Mouse (Mus musculus): Measurements from ENCODE around the gene Tmem222. TPM values are rescaled to one million over a fixed set of nuclear protein-coding genes. Genes with fewer than 3 reads are reported as not detected.

Tmem222 gene
- polyA plus RNA-seq, 1 experiment from 2014 or later, result 52.4 TPM

GRCm38 (mm10) chr4:133285299-133285698 lies 7.7 kb upstream of the Tmem222 start:
- Histone ChIP-seq H3K36me3 (no peaks in the 10 kb centered on the region), H3K4me1 (replicated peaks) (peaks cover 36% of the 10 kb centered on the region), H3K4me3 (no peak overlapping the region), H3K27me3 (replicated peaks) (no peaks in the 10 kb centered on the region), H3K27ac (ENCODE audit: poor library complexity, severe bottlenecking) (peak overlapping the region; percentile 58), H3K9me3 (replicated peaks) (no peaks in the 10 kb centered on the region), H3K9ac (no peak overlapping the region), H3K4me2 (no peak overlapping the region)
- 58% methylated on average over 3 of the region's 3 CpGs for WGBS
- ATAC-seq (ENCODE audit: insufficient number of reproducible peaks, low FRiP score), result peak; percentile 81

DNA sequence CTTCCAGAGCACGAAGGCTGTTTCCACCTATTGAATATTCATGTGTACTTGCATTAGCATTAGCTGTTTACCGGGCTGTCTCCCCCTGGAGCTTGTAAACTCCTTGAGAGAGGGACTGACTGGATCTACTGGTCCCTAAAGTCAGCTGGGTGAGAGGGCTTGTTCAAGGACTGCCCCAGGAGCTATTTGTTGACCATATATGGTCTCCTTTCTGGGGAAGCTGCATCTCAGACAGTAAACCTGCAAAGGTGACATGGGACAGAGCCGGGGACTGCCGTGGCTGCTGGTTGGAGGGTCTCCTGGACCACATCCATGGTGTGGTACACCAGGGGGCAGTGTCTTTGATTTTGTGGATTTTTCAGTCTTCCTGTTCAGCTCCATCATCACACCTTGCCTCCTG lies 5.1 kb upstream of the Tmem222 start:
- Histone ChIP-seq H3K4me1 (replicated peaks) (peaks cover 43% of the 10 kb centered on the region), H3K27ac (ENCODE audit: poor library complexity, severe bottlenecking) (peak overlapping the region; percentile 77), H3K9me3 (replicated peaks) (no peaks in the 10 kb centered on the region), H3K4me3 (no peak overlapping the region), H3K27me3 (replicated peaks) (no peaks in the 10 kb centered on the region), H3K36me3 (no peaks in the 10 kb centered on the region), H3K9ac (no peak overlapping the region), H3K4me2 (peak overlapping the region; percentile 32; the same call in 1 of the 2 replicates)
- 18% methylated on average over 4 of the region's 4 CpGs for WGBS
- no peak for ATAC-seq (ENCODE audit: insufficient number of reproducible peaks, low FRiP score)

- no peak for ATAC-seq (ENCODE audit: insufficient number of reproducible peaks, low FRiP score)
- H3K4me2 ChIP-seq, result peak overlapping the region; percentile 32
- H3K4me1 ChIP-seq (replicated peaks), result peaks cover 43% of the 10 kb centered on the region
- no peak overlapping the region for H3K4me3 ChIP-seq
- H3K36me3 ChIP-seq, result no peaks in the 10 kb centered on the region
- no peaks in the 10 kb centered on the region for H3K27me3 ChIP-seq (replicated peaks)
- H3K27ac ChIP-seq (ENCODE audit: poor library complexity, severe bottlenecking), result peak overlapping the region; percentile 77
- H3K9me3 ChIP-seq (replicated peaks), result no peaks in the 10 kb centered on the region
- 16% methylated on average over 5 of the region's 5 CpGs for WGBS
- peak overlapping the region; percentile 33; the same call in 1 of the 2 replicates for H3K9ac ChIP-seq
Measured at GRCm38 (mm10) chr4:133281951-133282481, 4.4 kb upstream of the Tmem222 start.

DNA sequence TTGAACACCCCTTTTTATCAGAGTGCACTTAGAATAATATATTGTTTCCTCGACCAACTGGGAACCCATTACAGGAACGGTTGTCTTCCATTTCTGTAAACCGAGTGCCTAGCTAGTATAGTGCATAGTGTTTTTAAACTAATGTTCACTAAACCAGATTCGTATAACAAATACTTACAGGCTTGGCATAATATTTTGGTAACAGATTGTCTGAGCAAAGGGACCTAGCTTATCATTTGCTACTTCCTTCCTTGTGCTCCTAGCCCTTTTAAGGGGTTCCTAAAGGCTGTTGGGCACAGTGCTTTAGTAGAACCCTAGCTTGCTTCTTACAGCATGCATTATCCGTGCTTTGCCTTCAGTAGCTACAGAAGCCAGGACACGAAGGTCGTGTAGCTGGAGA lies 3.9 kb upstream of the Tmem222 start:
- 16% methylated on average over 7 of the region's 7 CpGs for WGBS
- ATAC-seq (ENCODE audit: insufficient number of reproducible peaks, low FRiP score), result no peak
- Histone ChIP-seq H3K9me3 (replicated peaks) (no peaks in the 10 kb centered on the region), H3K4me1 (replicated peaks) (peaks cover 46% of the 10 kb centered on the region), H3K36me3 (no peaks in the 10 kb centered on the region), H3K4me3 (no peak overlapping the region), H3K27ac (ENCODE audit: poor library complexity, severe bottlenecking) (peak overlapping the region; percentile 77), H3K4me2 (peak overlapping the region; percentile 32), H3K27me3 (replicated peaks) (no peaks in the 10 kb centered on the region), H3K9ac (0 out of 2 replicates have a peak overlapping the region, but pooled peaks have one; percentile 33)

- H3K4me3 ChIP-seq, result 0 out of 2 replicates have a peak overlapping the region, but pooled peaks have one; percentile 77
- no peak for ATAC-seq (ENCODE audit: insufficient number of reproducible peaks, low FRiP score)
Measured at GRCm38 (mm10) chr4:133278482-133278881, 890 bp upstream of the Tmem222 start.

DNA sequence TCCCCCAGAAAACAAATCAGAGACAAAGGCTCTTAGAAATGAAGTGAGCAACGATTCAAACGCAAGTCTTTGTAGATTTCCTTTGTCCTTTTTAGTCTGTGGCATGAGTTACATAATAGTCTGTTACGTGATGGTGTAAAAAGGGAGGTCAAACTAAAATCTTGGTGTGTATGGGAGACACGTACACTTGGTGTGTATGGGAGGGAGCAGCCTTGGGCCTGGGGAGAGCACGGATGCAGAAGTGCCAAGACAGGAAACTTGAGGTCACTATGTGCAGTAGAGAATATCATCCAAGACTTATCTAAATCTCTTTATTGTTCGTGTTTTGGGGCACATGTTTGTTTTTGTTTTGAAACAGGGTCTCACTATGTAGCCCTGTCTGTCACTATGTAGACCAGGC lies 475 bp upstream of the Tmem222 start:
- Histone ChIP-seq H3K9me3 (replicated peaks) (no peaks in the 10 kb centered on the region), H3K36me3 (peaks cover 22% of the 10 kb centered on the region), H3K4me1 (replicated peaks) (peaks cover 45% of the 10 kb centered on the region), H3K27ac (ENCODE audit: poor library complexity, severe bottlenecking) (peak overlapping the region; percentile 86), H3K27me3 (replicated peaks) (no peaks in the 10 kb centered on the region), H3K9ac (peak overlapping the region; percentile 88), H3K4me2 (peak overlapping the region; percentile 87), H3K4me3 (peak overlapping the region; percentile 77)
- WGBS, result 26% methylated on average over 6 of the region's 6 CpGs
- no peak for ATAC-seq (ENCODE audit: insufficient number of reproducible peaks, low FRiP score)

More at GRCm38 (mm10) chr4:133278482-133278881, 890 bp upstream of the Tmem222 start:
- Histone ChIP-seq H3K27me3 (replicated peaks) (no peaks in the 10 kb centered on the region), H3K27ac (ENCODE audit: poor library complexity, severe bottlenecking) (peak overlapping the region; percentile 86; the same call in 1 of the 2 replicates), H3K4me1 (replicated peaks) (peaks cover 48% of the 10 kb centered on the region), H3K4me2 (peak overlapping the region; percentile 87), H3K9me3 (replicated peaks) (no peaks in the 10 kb centered on the region), H3K9ac (no peak overlapping the region), H3K36me3 (peaks cover 18% of the 10 kb centered on the region)
- WGBS, result 81% methylated on average over 3 of the region's 3 CpGs

DNA sequence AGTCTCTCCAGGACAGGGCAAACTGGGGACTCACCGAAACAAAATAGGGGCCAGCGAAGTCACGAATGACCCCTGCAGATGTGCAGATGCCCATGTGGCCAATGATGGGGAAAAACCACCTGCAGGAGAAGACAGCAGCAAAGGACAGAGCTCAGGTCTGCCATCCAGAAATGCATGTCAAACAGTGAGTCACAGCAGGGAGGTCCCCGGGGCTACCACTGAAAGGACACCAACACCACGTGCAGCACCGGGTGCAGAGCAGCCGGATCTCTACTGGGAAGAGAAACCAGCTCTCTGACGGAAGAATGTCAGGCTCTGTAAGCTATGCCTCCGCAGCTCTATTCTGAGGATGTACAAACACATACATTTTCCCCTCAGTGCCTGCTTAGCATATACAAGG lies 6.7 kb downstream of the Tmem222 start:
- peaks cover 61% of the 10 kb centered on the region for H3K36me3 ChIP-seq

GRCm38 (mm10) chr4:133269596-133269995 lies 8.0 kb downstream of the Tmem222 start:
- no peak for ATAC-seq (ENCODE audit: insufficient number of reproducible peaks, low FRiP score)

More for the DNA sequence above, 6.7 kb downstream of the Tmem222 start:
- no peak overlapping the region for H3K4me3 ChIP-seq
- H3K9me3 ChIP-seq (replicated peaks), result no peaks in the 10 kb centered on the region
- no peak overlapping the region for H3K4me2 ChIP-seq
- no peaks in the 10 kb centered on the region for H3K27me3 ChIP-seq (replicated peaks)
- no peak overlapping the region for H3K27ac ChIP-seq (ENCODE audit: poor library complexity, severe bottlenecking)
- no peak overlapping the region for H3K9ac ChIP-seq
- peaks cover 4% of the 10 kb centered on the region for H3K4me1 ChIP-seq (replicated peaks)
- ATAC-seq (ENCODE audit: insufficient number of reproducible peaks, low FRiP score), result no peak
- 91% methylated on average over 9 of the region's 9 CpGs for WGBS

GRCm38 (mm10) chr4:133268931-133269330 lies 8.7 kb downstream of the Tmem222 start:
- Histone ChIP-seq H3K27ac (ENCODE audit: poor library complexity, severe bottlenecking) (no peak overlapping the region), H3K36me3 (peaks cover 68% of the 10 kb centered on the region), H3K4me2 (no peak overlapping the region), H3K4me1 (replicated peaks) (no peaks in the 10 kb centered on the region), H3K9ac (no peak overlapping the region), H3K27me3 (replicated peaks) (no peaks in the 10 kb centered on the region), H3K9me3 (replicated peaks) (peaks cover 5% of the 10 kb centered on the region; the same call in 1 of the 2 replicates), H3K4me3 (no peak overlapping the region)
- WGBS, result 86% methylated on average over 3 of the region's 3 CpGs
- ATAC-seq (ENCODE audit: insufficient number of reproducible peaks, low FRiP score), result no peak

More at GRCm38 (mm10) chr4:133269596-133269995, 8.0 kb downstream of the Tmem222 start:
- Histone ChIP-seq H3K9me3 (replicated peaks) (0 out of 2 replicates have a peak, but pooled peaks cover under 1% of the 10 kb centered on the region), H3K27me3 (replicated peaks) (no peaks in the 10 kb centered on the region), H3K9ac (no peak overlapping the region), H3K4me2 (no peak overlapping the region), H3K4me1 (replicated peaks) (no peaks in the 10 kb centered on the region), H3K36me3 (peaks cover 66% of the 10 kb centered on the region), H3K27ac (ENCODE audit: poor library complexity, severe bottlenecking) (no peak overlapping the region), H3K4me3 (no peak overlapping the region)
- WGBS, result 76% methylated on average over 3 of the region's 3 CpGs

GRCm38 (mm10) chr4:133266248-133266880 lies 11.2 kb downstream of the Tmem222 start:
- Histone ChIP-seq H3K4me1 (replicated peaks) (no peaks in the 10 kb centered on the region), H3K36me3 (peaks cover 60% of the 10 kb centered on the region), H3K9me3 (replicated peaks) (peaks cover 8% of the 10 kb centered on the region; the same call in 1 of the 2 replicates), H3K9ac (no peak overlapping the region), H3K4me2 (no peak overlapping the region), H3K27me3 (replicated peaks) (no peaks in the 10 kb centered on the region; the same call in 1 of the 2 replicates), H3K27ac (ENCODE audit: poor library complexity, severe bottlenecking) (no peak overlapping the region), H3K4me3 (no peak overlapping the region)
- ATAC-seq (ENCODE audit: insufficient number of reproducible peaks, low FRiP score), result no peak
- WGBS, result 93% methylated on average over 12 of the region's 12 CpGs

- H3K4me2 ChIP-seq, result no peak overlapping the region
- H3K4me1 ChIP-seq (replicated peaks), result no peaks in the 10 kb centered on the region
- no peak overlapping the region for H3K27ac ChIP-seq (ENCODE audit: poor library complexity, severe bottlenecking)
- H3K9me3 ChIP-seq (replicated peaks), result peaks cover 8% of the 10 kb centered on the region; the same call in 1 of the 2 replicates
- no peak overlapping the region for H3K9ac ChIP-seq
- no peak overlapping the region for H3K4me3 ChIP-seq
- 88% methylated on average over 4 of the region's 4 CpGs for WGBS
- H3K27me3 ChIP-seq (replicated peaks), result no peaks in the 10 kb centered on the region; the same call in 1 of the 2 replicates
- H3K36me3 ChIP-seq, result peaks cover 60% of the 10 kb centered on the region
- no peak for ATAC-seq (ENCODE audit: insufficient number of reproducible peaks, low FRiP score)
Measured at GRCm38 (mm10) chr4:133265759-133266158, 11.8 kb downstream of the Tmem222 start.
